Mouse (Mus musculus): ENCODE measurements around the gene Wdfy4.

DNA sequence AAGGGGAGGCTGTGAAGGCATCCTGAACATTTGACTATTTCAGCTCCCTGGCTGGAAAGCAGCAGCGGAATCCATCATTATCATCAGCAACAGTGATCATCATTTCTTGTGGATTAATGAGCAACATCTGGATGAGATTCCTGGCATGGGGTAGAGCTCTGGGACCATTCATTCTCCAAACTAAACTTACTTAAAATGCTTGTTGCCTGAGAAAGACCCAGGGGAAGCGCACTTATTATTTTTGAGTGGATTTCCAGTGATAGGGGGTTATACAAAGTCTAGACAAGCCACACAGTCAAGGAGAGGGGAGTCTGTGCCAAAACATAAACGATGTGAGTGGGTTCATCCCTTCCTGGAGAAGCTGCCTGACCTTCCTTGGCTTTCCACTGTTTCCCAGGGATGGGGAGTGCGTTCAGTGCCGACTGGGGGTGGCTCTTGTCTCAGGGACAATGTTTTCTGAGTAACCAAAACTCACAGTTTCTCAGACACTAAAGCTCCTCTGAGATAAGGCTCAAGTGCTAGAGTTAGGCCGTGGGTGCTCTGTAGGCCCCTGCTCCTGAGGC, 201.1 kb downstream of the Wdfy4 start:
- TF ChIP-seq POLR2A (IDR thresholded peaks at IDR 0.05; ENCODE audit: low read depth, low read length) (no peak), CTCF (IDR thresholded peaks at IDR 0.05; ENCODE audit: extremely low read depth, insufficient read depth, insufficient read length, insufficient replicate concordance) (no peak)
